Mouse (Mus musculus) stomach, postnatal 0 days (tissue): ENCODE measurements at regions not wholly inside any gene's neighbourhood (a gene's known extent, or its start where the extent isn't known, plus 50 kb on each side); places are given as distances from the start of the nearest gene placed in this dataset.
A peak's percentile ranks its signal among the peaks of the same experiment; 100 is the strongest.

Experiments used
- ATAC-seq: fragments of 200-750 bp; cut with Nextera tagmentation; 2 replicates; pipeline ENCODE4 v1.8.0; 2017; ENCODE audit not compliant: low FRiP score, low TSS enrichment
- DNase-seq: peaks from one replicate; pipeline ENCODE4 v3.0.0-alpha.2; 2016; ENCODE audit warnings: low spot score
- H3K27ac ChIP-seq: fragments of 300-500 bp; sonication (generic); replicated peaks from 2 replicates; pipeline ENCODE4 v1.5.1; 2014; ENCODE audit warnings: mild to moderate bottlenecking, control low read depth
- H3K27me3 ChIP-seq: fragments of 300-500 bp; sonication (generic); 2 replicates; pipeline ENCODE4 v1.6.1; 2014; ENCODE audit warnings: low read length; ENCODE audit not compliant: control insufficient read depth, insufficient read depth
- H3K36me3 ChIP-seq: fragments of 300-500 bp; sonication (generic); 2 replicates; pipeline ENCODE4 v1.6.1; 2014; ENCODE audit warnings: low read length, mixed read lengths; ENCODE audit not compliant: control insufficient read depth, insufficient read depth
- H3K4me1 ChIP-seq: fragments of 300-500 bp; sonication (generic); replicated peaks from 2 replicates; pipeline ENCODE4 v1.6.1; 2014; ENCODE audit warnings: antibody characterized with exemption; ENCODE audit not compliant: control insufficient read depth, insufficient read depth
- H3K4me2 ChIP-seq: fragments of 300-500 bp; sonication (generic); replicated peaks from 2 replicates; pipeline ENCODE4 v1.6.1; 2014; ENCODE audit warnings: low read depth, mild to moderate bottlenecking, control low read depth, moderate library complexity
- H3K4me3 ChIP-seq: fragments of 300-500 bp; sonication (generic); 2 replicates; pipeline ENCODE4 v1.5.1; 2014; ENCODE audit warnings: low read depth, low read length, control low read depth
- H3K9ac ChIP-seq: fragments of 300-500 bp; sonication (generic); 2 replicates; pipeline ENCODE4 v1.6.1; 2014; ENCODE audit warnings: mild to moderate bottlenecking, low read length, control low read depth, mixed read lengths
- H3K9me3 ChIP-seq: fragments of 300-500 bp; sonication (generic); 2 replicates; pipeline ENCODE4 v1.6.1; 2016; ENCODE audit warnings: low read length; ENCODE audit not compliant: control insufficient read depth
- CTCF ChIP-seq: IDR thresholded peaks from 2 replicates; pipeline ENCODE4 v1.5.1; 2016; ENCODE audit warnings: antibody characterized with exemption, low read depth, mild to moderate bottlenecking, moderate library complexity
- EP300 ChIP-seq: optimal IDR thresholded peaks from 2 replicates; pipeline ENCODE3; 2016; ENCODE audit warnings: antibody characterized with exemption
- WGBS: fragments of 180-500 bp; shearing (Covaris S2); extraction: QIAGEN DNeasy Blood & Tissue Kit; methylation state at CpG from one replicate; pipeline ENCODE4 v1.1.7; 2014; 5-methylcytosine and 5-hydroxymethylcytosine counted together

- TF ChIP-seq CTCF (no peak), EP300 (no peak)
Observed at GRCm38 (mm10) chr7:84800966-84801365, 52.4 kb upstream of the Olfr291 start.

GRCm38 (mm10) chr7:84794655-84795054 lies 58.7 kb upstream of the Olfr291 start:
- no peak for DNase-seq
- no peak overlapping the region for H3K9ac ChIP-seq
- ATAC-seq, result no peak
- H3K9me3 ChIP-seq, result no peaks in the 10 kb centered on the region
- no peak overlapping the region for H3K27ac ChIP-seq
- WGBS, result 0% methylated on average over 1 of the region's 1 CpGs
- H3K4me1 ChIP-seq, result no peaks in the 10 kb centered on the region
- H3K4me3 ChIP-seq, result no peak overlapping the region
- H3K4me2 ChIP-seq, result no peak overlapping the region
- H3K36me3 ChIP-seq, result no peaks in the 10 kb centered on the region
- no peaks in the 10 kb centered on the region for H3K27me3 ChIP-seq
- TF ChIP-seq CTCF (peak; percentile 65), EP300 (no peak)

More at GRCm38 (mm10) chr7:84800966-84801365, 52.4 kb upstream of the Olfr291 start:
- ATAC-seq (no peak), DNase-seq (no peak)
- Histone ChIP-seq H3K4me2 (no peak overlapping the region), H3K4me1 (no peaks in the 10 kb centered on the region), H3K27ac (no peak overlapping the region), H3K4me3 (no peak overlapping the region), H3K9ac (no peak overlapping the region), H3K9me3 (no peaks in the 10 kb centered on the region), H3K27me3 (no peaks in the 10 kb centered on the region), H3K36me3 (no peaks in the 10 kb centered on the region)
- WGBS, result 37% methylated on average over 12 of the region's 12 CpGs

- Histone ChIP-seq H3K9ac (peak overlapping the region; percentile 53), H3K36me3 (no peaks in the 10 kb centered on the region), H3K4me2 (peak overlapping the region; percentile 72), H3K27me3 (no peaks in the 10 kb centered on the region), H3K4me3 (peak overlapping the region; percentile 54), H3K9me3 (no peaks in the 10 kb centered on the region), H3K4me1 (no peaks in the 10 kb centered on the region), H3K27ac (no peak overlapping the region)
- WGBS, result under 1% methylated on average over 30 of the region's 30 CpGs
- DNase-seq (peak; percentile 86), ATAC-seq (peak; percentile 93)
- no peak for TF ChIP-seq EP300
- peak; percentile 93 for TF ChIP-seq CTCF
Observed at GRCm38 (mm10) chr7:84779276-84779825, 74.0 kb upstream of the Olfr291 start.

- no peaks in the 10 kb centered on the region for H3K9me3 ChIP-seq
- no peak overlapping the region for H3K9ac ChIP-seq
- TF ChIP-seq CTCF, result peak; percentile 48
- no peak for TF ChIP-seq EP300
- DNase-seq (no peak), ATAC-seq (no peak)
- H3K27me3 ChIP-seq, result no peaks in the 10 kb centered on the region
- no peak overlapping the region for H3K4me3 ChIP-seq
- H3K36me3 ChIP-seq, result no peaks in the 10 kb centered on the region
- no peak overlapping the region for H3K27ac ChIP-seq
- H3K4me2 ChIP-seq, result no peak overlapping the region
- H3K4me1 ChIP-seq, result no peaks in the 10 kb centered on the region
Observed at GRCm38 (mm10) chr7:84777696-84778095, 75.7 kb upstream of the Olfr291 start.

- ATAC-seq, result no peak; the same call in 1 of the 2 replicates
- H3K9me3 ChIP-seq, result no peaks in the 10 kb centered on the region
- no peak for DNase-seq
- 54% methylated on average over 3 of the region's 3 CpGs for WGBS
- no peak overlapping the region for H3K27ac ChIP-seq
- H3K27me3 ChIP-seq, result no peaks in the 10 kb centered on the region
- no peaks in the 10 kb centered on the region for H3K4me1 ChIP-seq
- no peak overlapping the region for H3K4me2 ChIP-seq
- no peaks in the 10 kb centered on the region for H3K36me3 ChIP-seq
- H3K4me3 ChIP-seq, result no peak overlapping the region
- no peak overlapping the region for H3K9ac ChIP-seq
- no peak for TF ChIP-seq EP300
- TF ChIP-seq CTCF, result no peak
Observed at GRCm38 (mm10) chr7:84756261-84756660, 66.5 kb upstream of the Zfand6 start.

GRCm38 (mm10) chr7:84753361-84753760 lies 63.6 kb upstream of the Zfand6 start:
- Histone ChIP-seq H3K27me3 (no peaks in the 10 kb centered on the region), H3K27ac (no peak overlapping the region), H3K4me3 (no peak overlapping the region), H3K4me1 (no peaks in the 10 kb centered on the region), H3K4me2 (no peak overlapping the region), H3K36me3 (no peaks in the 10 kb centered on the region), H3K9ac (no peak overlapping the region), H3K9me3 (no peaks in the 10 kb centered on the region)
- ATAC-seq (no peak), DNase-seq (no peak)
- WGBS, result 89% methylated on average over 1 of the region's 1 CpGs
- no peak for TF ChIP-seq CTCF
